ENCODE assay signal across 9 mouse cellular contexts in genomic region chr17:49189765-49190164, GRCm38 (mm10).
DNase-seq lines count a peak whose midpoint lies in the region; ATAC-seq and TF ChIP-seq lines count a peak whose summit lies in the region.
"Had no signal": no experiment of that assay in that cellular context is flagged by ENCODE, and none has a peak within 500 bp of the region (broad histone marks: within the 10 kb centered on the region; RNA-seq: fewer than 3 reads in every experiment).

No protein-coding gene starts in this region.

- H3K9ac ChIP-seq in liver, embryonic 14.5 days (replicated peaks) = no peak overlapping the region
- H3K9ac ChIP-seq in liver, embryonic 12.5 days = no peak overlapping the region

- ATAC-seq in frontal cortex, adult (ENCODE audit: low TSS enrichment) = peak; percentile 69; the same call in 1 of the 2 replicates
- no peak for ATAC-seq in liver, embryonic 14.5 days (ENCODE audit: insufficient read depth)
- no peak for ATAC-seq in liver, embryonic 12.5 days
- ATAC-seq in activated CD4-positive, CD25-positive, alpha-beta regulatory T cell, adult 4 months = no peak
- ATAC-seq in megakaryocyte, adult 5-6 weeks (ENCODE audit: poor library complexity, severe bottlenecking) = no peak
- ATAC-seq: Patski had no signal

- no peak overlapping the region for H3K4me3 ChIP-seq in liver, embryonic 14.5 days (ENCODE audit: insufficient read depth in 1 of 2, low read depth in 2 of 2, low read length in 2 of 2)
- H3K4me3 ChIP-seq in liver, embryonic 12.5 days = no peak overlapping the region

- no peaks in the 10 kb centered on the region for H3K4me1 ChIP-seq in liver, embryonic 14.5 days (replicated peaks; ENCODE audit: control insufficient read depth in 2 of 2, insufficient read depth in 2 of 2, low read length in 1 of 2)
- H3K4me1 ChIP-seq in liver, embryonic 12.5 days = no peaks in the 10 kb centered on the region

- no peak for TF ChIP-seq EP300 in liver, embryonic 14.5 days (IDR thresholded peaks at IDR 0.05; ENCODE audit: low read depth)

- no peaks in the 10 kb centered on the region for H3K27me3 ChIP-seq in liver, embryonic 14.5 days (ENCODE audit: control insufficient read depth, insufficient read depth, low read length)
- peaks cover 5% of the 10 kb centered on the region; the same call in 1 of the 2 replicates for H3K27me3 ChIP-seq in liver, embryonic 12.5 days (replicated peaks)

- H3K27ac ChIP-seq in liver, embryonic 14.5 days = no peak overlapping the region
- H3K27ac ChIP-seq in liver, embryonic 12.5 days = no peak overlapping the region

- no peak overlapping the region for H3K4me2 ChIP-seq in liver, embryonic 14.5 days (ENCODE audit: low read depth)
- no peak overlapping the region for H3K4me2 ChIP-seq in liver, embryonic 12.5 days

- TF ChIP-seq CTCF in liver, embryonic 14.5 days (IDR thresholded peaks at IDR 0.05; ENCODE audit: low read depth) = peak; percentile 43

- no peaks in the 10 kb centered on the region for H3K36me3 ChIP-seq in liver, embryonic 14.5 days (replicated peaks; ENCODE audit: control insufficient read depth, insufficient read depth, low read depth)
- no peaks in the 10 kb centered on the region for H3K36me3 ChIP-seq in liver, embryonic 12.5 days

- WGBS in liver, embryonic 14.5 days (ENCODE audit: insufficient replicate concordance) = 18% methylated on average over 3 of the region's 3 CpGs
- WGBS in liver, embryonic 12.5 days (ENCODE audit: insufficient replicate concordance) = 34% methylated on average over 3 of the region's 3 CpGs

- no peak for DNase-seq in frontal cortex, postnatal 25 days (ENCODE audit: low spot score in 2 of 2)
- DNase-seq in liver, embryonic 14.5 days (ENCODE audit: low read depth in 3 of 3, low spot score in 3 of 3) = no peak
- peak; percentile 37 for DNase-seq in cerebellum, adult 8-10 months
- DNase-seq in left cerebral cortex, adult 9 months (ENCODE audit: low spot score in 2 of 2) = peak; percentile 23 to 49

- H3K9me3 ChIP-seq in liver, embryonic 14.5 days (ENCODE audit: control insufficient read depth, low read length) = no peaks in the 10 kb centered on the region
- H3K9me3 ChIP-seq in liver, embryonic 12.5 days (replicated peaks) = peaks cover 10% of the 10 kb centered on the region

Comparison
In these comparisons a context has a peak if more than half of its experiments do, and no peak if none do; other contexts are left out.
1. DNase-seq: peak in cerebellum, adult 8-10 months (single experiment) and left cerebral cortex, adult 9 months (2 of 2); none in frontal cortex, postnatal 25 days (0 of 2) and liver, embryonic 14.5 days (0 of 3).